Mouse (Mus musculus) embryonic facial prominence, embryonic 10.5 days (tissue): ENCODE data around the gene Dvl1. TPM values are rescaled to one million over a fixed set of nuclear protein-coding genes. Genes with fewer than 3 reads are reported as not detected.

Experiments
- DNase-seq: peaks from one replicate; pipeline ENCODE4 v3.0.0-alpha.2; 2017; ENCODE audit warnings: low spot score
- H3K27ac ChIP-seq: fragments of 300-500 bp; sonication (generic); replicated peaks from 2 replicates; pipeline ENCODE4 v1.5.1; 2016; ENCODE audit warnings: mild to moderate bottlenecking
- H3K27me3 ChIP-seq: fragments of 300-500 bp; sonication (generic); replicated peaks from 2 replicates; pipeline ENCODE4 v1.6.1; 2016; ENCODE audit warnings: low read depth, mild to moderate bottlenecking; ENCODE audit not compliant: poor library complexity, severe bottlenecking
- H3K36me3 ChIP-seq: fragments of 300-500 bp; sonication (generic); replicated peaks from 2 replicates; pipeline ENCODE4 v1.6.1; 2016; ENCODE audit warnings: mild to moderate bottlenecking, moderate library complexity
- H3K4me1 ChIP-seq: fragments of 300-500 bp; sonication (generic); 2 replicates; pipeline ENCODE4 v1.6.1; 2016
- H3K4me3 ChIP-seq: fragments of 300-500 bp; sonication (generic); 2 replicates; pipeline ENCODE4 v1.5.1; 2016; ENCODE audit warnings: mild to moderate bottlenecking, moderate library complexity
- H3K9me3 ChIP-seq: fragments of 300-500 bp; sonication (generic); 2 replicates; pipeline ENCODE4 v1.6.1; 2016; ENCODE audit warnings: mild to moderate bottlenecking
- WGBS: fragments of 180-500 bp; shearing (Covaris S2); methylation state at CpG from one replicate; pipeline ENCODE4 v1.1.7; 2016; 5-methylcytosine and 5-hydroxymethylcytosine counted together
- polyA plus RNA-seq: library from polyadenylated mRNA; unstranded; fragments of >200 nt; fragmentation: Nextera tagmentation; extraction: Ambion mirVana; gene quantifications from 2 replicates; pipeline ENCODE4 v1.2.1, GENCODE M21; 2016

Dvl1 gene
- polyA plus RNA-seq, 1 experiment from 2014 or later, result 4.3 TPM

DNA sequence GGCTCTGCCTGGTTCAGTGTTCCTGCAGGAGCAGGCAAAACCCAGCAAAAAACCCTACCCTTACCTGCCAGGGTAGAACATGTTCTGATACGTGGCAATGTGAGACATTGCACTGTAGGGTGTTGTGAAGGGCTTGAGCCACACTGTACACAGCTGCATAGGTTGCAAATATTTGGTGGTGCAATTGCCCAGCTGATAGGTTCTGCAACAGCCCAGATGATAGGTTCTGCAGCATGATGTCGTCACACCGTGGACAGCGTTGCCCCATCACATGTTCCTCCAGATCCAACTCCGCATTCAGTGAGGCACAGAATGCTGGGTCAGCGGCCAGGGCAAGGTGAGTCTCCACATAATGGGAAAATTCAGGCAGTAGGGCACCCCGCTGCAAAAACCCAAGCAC lies 14.6 kb downstream of the Dvl1 start:
- 91% methylated on average over 7 of the region's 7 CpGs for WGBS
- Histone ChIP-seq H3K36me3 (peaks cover 75% of the 10 kb centered on the region), H3K9me3 (no peaks in the 10 kb centered on the region)

DNA sequence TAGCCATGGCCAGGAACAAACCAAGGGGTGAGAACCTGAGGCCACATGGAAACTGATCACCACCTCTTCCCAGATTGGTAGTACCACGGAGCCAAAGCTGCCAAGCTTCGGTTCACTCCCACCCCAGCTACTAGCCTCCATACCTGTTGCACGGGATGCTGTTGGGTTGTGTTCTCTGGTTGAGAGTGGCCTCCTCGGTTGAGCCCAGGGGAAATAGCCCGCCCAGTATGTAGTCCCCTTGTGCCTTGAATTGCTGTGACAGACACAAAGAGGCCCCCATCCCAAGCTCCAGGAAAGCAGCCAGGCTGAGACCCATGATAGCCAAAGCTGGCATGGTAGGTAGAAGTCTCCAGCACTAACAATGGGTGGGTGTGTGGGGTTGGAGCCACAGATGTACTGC lies 15.8 kb downstream of the Dvl1 start, which contains the start of gene Tas1r3:
Tas1r3 (minus strand) TSS at position 362 of the 400 bp plus-strand sequence.
- Histone ChIP-seq H3K4me1 (no peaks in the 10 kb centered on the region), H3K27me3 (no peaks in the 10 kb centered on the region), H3K27ac (no peak within 1 kb of the TSS), H3K9me3 (no peaks in the 10 kb centered on the region), H3K4me3 (no peak within 1 kb of the TSS), H3K36me3 (peaks cover 66% of the 10 kb centered on the region)
- no peak for DNase-seq
- WGBS, result 81% methylated on average over 5 of the region's 5 CpGs

More for the DNA sequence above, 14.6 kb downstream of the Dvl1 start:
- Histone ChIP-seq H3K4me1 (no peaks in the 10 kb centered on the region), H3K27me3 (no peaks in the 10 kb centered on the region), H3K4me3 (no peak overlapping the region), H3K27ac (no peak overlapping the region)
- no peak for DNase-seq

DNA sequence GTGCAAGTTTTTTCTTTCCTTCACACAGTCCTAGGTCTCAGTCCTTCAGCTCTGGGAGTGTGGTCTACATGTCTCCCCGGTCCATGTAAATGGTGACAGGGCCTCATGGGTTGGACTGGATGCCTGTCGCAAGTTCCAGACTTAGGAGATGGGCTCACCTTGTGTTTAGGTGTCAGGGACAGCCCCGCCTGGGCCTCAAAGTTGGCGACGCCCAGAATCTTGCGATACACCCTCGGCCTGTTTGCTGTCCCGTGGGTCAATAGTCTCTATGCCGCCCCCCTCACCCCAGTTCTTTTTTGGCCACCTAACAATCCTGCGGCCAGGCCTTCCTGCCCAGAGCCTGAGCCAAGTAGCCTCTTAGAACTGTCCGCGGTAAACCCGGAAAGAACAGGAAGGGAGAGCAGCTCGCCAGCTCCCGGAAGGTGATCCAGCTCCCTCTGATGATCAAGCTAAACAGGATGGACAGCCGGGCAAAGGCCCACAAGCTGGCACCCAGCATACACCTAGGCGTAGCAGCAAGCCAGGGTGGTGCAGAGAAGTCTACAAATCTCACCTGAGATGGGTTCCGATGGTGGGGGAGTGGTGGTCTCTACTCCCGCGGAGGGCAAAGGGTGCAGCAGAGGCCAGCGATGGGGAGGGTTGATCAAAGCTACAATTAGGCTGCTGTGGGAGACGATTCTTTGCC lies 21.6 kb downstream of the Dvl1 start:
- no peaks in the 10 kb centered on the region for H3K9me3 ChIP-seq
- no peak for DNase-seq
- peak overlapping the region; percentile 88 for H3K4me3 ChIP-seq
- peak overlapping the region; percentile 86 for H3K27ac ChIP-seq
- H3K36me3 ChIP-seq, result peaks cover 58% of the 10 kb centered on the region
- peaks cover 27% of the 10 kb centered on the region for H3K4me1 ChIP-seq
- H3K27me3 ChIP-seq, result no peaks in the 10 kb centered on the region
- 10% methylated on average over 22 of the region's 22 CpGs for WGBS

DNA sequence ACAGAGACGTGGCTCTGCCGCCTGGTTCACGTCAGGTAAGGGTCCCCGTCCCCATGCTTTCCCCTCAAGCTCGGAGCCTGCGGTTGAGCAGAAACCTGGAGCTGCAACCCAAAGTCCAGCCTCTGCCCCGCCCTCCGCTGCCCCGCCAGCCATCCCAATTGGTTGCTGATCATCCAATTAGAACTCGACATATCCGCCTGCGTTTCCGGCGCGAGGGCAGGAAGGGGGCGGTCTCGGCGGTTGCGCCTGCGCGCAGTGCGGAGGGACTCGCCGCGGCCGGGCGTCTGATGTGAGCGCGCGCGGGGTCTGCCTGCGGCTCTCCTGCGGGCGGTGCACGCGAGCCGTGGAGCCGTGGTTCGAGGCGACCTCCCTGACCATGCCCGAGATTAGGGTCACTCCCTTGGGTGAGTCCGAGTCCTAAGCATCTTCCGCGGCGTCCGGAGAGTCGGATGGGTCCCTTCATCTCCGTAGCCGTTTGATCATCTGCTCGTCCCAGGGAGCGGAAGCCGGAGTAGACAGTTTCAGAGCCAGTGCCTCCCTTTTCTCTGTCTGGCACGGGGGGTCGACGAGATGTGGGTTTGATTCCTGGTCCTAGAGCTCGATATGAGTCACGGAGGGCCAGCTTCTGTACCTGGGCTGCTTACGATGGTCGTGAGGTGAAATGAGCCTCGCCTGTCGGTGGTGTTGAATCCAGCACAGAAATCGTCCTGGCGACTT lies 22.3 kb downstream of the Dvl1 start, which contains the start of the genes Cptp and Ints11:
Cptp (minus strand) TSS at position 124 of the 717 bp plus-strand sequence.
Ints11 (plus strand) TSS at position 230 of the 717 bp plus-strand sequence.
- DNase-seq, result peak; percentile 98
- Histone ChIP-seq H3K27me3 (no peaks in the 10 kb centered on the region), H3K4me1 (peaks cover 27% of the 10 kb centered on the region), H3K9me3 (no peaks in the 10 kb centered on the region), H3K36me3 (peaks cover 61% of the 10 kb centered on the region), H3K4me3 (peak within 1 kb of the TSS; percentile 88), H3K27ac (peak within 1 kb of the TSS; percentile 86)
- WGBS, result under 1% methylated on average over 63 of the region's 63 CpGs

DNA sequence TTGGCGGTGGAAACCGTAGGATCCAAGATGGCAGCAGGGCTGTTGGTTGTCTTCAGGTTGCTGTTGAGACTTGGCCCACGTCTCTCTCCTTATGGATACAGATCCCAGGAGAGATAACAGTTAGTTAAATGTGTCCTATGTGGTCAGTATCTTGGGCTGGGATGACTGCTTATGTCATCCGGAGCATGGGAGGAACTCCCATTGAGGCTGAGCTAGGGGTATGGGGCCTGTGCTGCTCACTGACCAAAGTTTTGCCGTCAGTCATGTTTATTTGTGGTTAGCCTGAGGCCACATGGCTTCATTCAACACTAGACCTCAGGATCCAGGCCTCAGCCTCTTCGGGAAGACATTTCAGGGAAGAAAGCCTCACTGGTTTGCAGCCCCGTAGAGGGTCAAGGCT lies 24.2 kb downstream of the Dvl1 start:
- Histone ChIP-seq H3K36me3 (peaks cover 61% of the 10 kb centered on the region), H3K4me3 (no peak overlapping the region), H3K27me3 (no peaks in the 10 kb centered on the region), H3K9me3 (no peaks in the 10 kb centered on the region), H3K27ac (no peak overlapping the region), H3K4me1 (peaks cover 27% of the 10 kb centered on the region)
- WGBS, result 92% methylated on average over 7 of the region's 7 CpGs
- no peak for DNase-seq

DNA sequence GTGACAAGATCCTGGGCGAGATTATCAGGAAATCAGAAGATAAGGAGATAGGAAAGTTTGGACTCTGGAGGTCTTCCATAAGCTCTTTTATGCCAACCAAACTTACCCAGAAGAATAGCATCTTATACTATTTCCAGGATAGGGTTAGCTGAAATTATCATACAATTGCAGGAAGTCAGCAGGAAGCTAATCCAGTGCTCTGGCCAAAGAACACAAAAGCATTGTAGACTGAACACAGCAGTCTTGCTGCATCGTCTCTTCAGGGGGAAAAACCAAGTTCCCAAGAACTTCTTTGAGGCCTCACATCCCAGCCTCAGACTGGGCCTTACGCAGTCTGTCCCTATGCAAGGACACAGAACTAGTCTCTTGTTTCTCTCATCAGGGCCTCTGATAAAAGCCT lies 36.4 kb downstream of the Dvl1 start:
- Histone ChIP-seq H3K36me3 (peaks cover 89% of the 10 kb centered on the region), H3K4me3 (no peak overlapping the region), H3K27me3 (no peaks in the 10 kb centered on the region), H3K4me1 (no peaks in the 10 kb centered on the region), H3K9me3 (no peaks in the 10 kb centered on the region), H3K27ac (no peak overlapping the region)
- WGBS, result 85% methylated on average over 3 of the region's 3 CpGs
- no peak for DNase-seq

DNA sequence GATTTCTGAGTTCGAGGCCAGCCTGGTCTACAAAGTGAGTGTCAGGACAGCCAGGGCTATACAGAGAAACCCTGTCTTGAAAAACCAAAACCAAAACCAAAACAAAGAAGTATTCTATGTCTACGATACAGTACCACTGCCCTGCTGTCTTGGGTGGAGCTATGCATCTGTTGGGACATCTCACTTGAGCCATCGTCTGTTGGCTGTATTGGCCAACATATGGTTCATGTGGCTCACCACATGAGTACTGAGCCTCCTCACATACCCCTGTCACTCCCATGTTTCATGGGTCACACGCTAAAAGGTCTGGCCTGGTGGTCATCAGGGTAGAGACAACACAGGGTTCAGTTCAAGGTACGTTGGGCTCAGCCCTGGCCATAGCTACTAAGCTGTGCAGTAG lies 39.1 kb downstream of the Dvl1 start:
- no peak for DNase-seq
- WGBS, result 92% methylated on average over 5 of the region's 5 CpGs
- H3K9me3 ChIP-seq, result no peaks in the 10 kb centered on the region
- no peak overlapping the region for H3K27ac ChIP-seq
- H3K36me3 ChIP-seq, result peaks cover 84% of the 10 kb centered on the region
- peaks cover 14% of the 10 kb centered on the region for H3K4me1 ChIP-seq
- no peak overlapping the region for H3K4me3 ChIP-seq
- no peaks in the 10 kb centered on the region for H3K27me3 ChIP-seq

DNA sequence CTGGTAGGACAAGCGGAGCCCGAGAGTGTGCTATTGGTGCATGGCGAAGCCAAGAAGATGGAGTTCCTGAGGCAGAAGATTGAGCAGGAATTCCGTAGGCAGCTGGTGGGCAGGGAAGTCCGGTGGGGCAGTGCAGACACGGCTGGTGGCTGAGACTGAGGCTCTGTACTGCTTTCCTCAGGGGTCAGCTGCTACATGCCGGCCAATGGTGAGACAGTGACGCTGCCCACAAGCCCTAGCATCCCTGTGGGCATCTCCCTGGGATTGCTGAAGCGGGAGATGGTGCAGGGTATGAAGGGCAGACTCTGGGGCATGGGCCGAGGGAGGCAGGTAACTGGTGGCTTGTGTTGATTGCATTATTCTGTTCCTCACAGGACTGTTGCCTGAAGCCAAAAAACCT lies 40.5 kb downstream of the Dvl1 start:
- Histone ChIP-seq H3K9me3 (no peaks in the 10 kb centered on the region), H3K36me3 (peaks cover 75% of the 10 kb centered on the region), H3K27ac (no peak overlapping the region), H3K27me3 (no peaks in the 10 kb centered on the region), H3K4me1 (peaks cover 18% of the 10 kb centered on the region), H3K4me3 (no peak overlapping the region)
- WGBS, result 87% methylated on average over 10 of the region's 10 CpGs
- no peak for DNase-seq

DNA sequence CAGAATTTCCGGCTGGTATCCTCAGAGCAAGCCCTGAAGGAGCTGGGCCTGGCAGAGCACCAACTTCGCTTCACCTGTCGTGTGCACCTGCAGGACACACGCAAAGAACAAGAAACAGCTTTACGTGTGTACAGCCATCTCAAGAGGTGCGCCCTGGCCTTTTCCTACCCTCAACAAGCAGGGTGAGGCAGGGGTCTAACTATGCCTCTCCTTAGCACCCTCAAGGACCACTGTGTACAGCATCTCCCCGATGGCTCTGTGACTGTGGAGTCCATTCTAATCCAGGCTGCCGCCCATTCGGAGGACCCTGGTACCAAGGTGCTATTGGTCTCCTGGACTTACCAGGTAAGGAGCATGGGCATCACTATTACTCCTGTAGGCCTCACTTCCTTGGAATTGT lies 41.0 kb downstream of the Dvl1 start:
- Histone ChIP-seq H3K9me3 (no peaks in the 10 kb centered on the region), H3K36me3 (peaks cover 69% of the 10 kb centered on the region), H3K27me3 (no peaks in the 10 kb centered on the region), H3K4me3 (no peak overlapping the region), H3K4me1 (peaks cover 23% of the 10 kb centered on the region), H3K27ac (no peak overlapping the region)
- 95% methylated on average over 9 of the region's 9 CpGs for WGBS
- DNase-seq, result no peak

DNA sequence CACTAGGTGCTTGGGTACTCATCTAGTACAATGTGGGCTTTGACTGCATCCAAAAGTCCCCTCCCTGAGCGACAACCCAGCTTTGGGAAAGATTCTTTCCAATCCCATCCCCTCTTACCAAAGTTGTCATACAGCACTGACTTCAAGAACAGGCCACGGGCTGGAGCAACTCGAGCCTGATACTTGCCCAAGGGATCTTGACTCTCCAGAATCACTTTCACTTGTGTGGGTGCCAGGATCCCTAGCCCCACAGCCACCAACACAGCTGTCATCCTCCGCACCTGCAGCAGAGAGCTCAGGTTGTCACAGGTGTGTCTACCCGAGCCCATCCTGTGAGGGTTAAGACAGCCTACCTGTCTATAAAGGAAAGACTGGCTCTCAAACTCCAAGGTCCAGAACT lies 42.1 kb downstream of the Dvl1 start:
- Histone ChIP-seq H3K36me3 (peaks cover 58% of the 10 kb centered on the region), H3K27ac (no peak overlapping the region), H3K4me1 (peaks cover 35% of the 10 kb centered on the region), H3K27me3 (no peaks in the 10 kb centered on the region), H3K9me3 (no peaks in the 10 kb centered on the region), H3K4me3 (peak overlapping the region; percentile 96; the same call in 1 of the 2 replicates)
- 84% methylated on average over 5 of the region's 5 CpGs for WGBS
- DNase-seq, result no peak

DNA sequence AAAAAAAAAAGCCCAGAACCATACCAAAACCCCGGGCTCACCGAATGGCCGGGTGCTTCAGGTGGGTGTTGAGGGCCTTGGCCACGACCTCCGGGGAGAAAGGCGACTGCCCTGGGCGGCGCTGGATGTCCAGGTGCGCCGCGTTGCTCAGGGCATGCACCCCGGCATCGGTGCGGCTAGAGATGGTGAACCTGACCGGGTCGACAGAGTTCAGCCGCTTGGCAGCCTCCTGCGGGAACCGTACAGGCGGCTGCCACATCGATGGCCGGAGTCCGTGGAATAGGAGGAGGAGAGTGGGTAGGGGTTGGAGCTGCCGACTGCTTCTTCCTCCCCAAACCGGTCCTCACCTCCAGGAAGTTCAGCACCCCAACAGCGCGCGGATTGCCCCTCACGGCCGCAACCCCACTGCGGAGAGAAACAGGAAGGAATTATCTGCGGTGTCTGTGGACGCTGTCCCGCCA lies 43.8 kb downstream of the Dvl1 start:
- under 1% methylated on average over 34 of the region's 34 CpGs for WGBS
- no peaks in the 10 kb centered on the region for H3K9me3 ChIP-seq
- peak overlapping the region; percentile 96 for H3K4me3 ChIP-seq
- peak overlapping the region; percentile 90 for H3K27ac ChIP-seq
- H3K4me1 ChIP-seq, result peaks cover 47% of the 10 kb centered on the region
- DNase-seq, result no peak
- peaks cover 47% of the 10 kb centered on the region for H3K36me3 ChIP-seq
- H3K27me3 ChIP-seq, result no peaks in the 10 kb centered on the region

DNA sequence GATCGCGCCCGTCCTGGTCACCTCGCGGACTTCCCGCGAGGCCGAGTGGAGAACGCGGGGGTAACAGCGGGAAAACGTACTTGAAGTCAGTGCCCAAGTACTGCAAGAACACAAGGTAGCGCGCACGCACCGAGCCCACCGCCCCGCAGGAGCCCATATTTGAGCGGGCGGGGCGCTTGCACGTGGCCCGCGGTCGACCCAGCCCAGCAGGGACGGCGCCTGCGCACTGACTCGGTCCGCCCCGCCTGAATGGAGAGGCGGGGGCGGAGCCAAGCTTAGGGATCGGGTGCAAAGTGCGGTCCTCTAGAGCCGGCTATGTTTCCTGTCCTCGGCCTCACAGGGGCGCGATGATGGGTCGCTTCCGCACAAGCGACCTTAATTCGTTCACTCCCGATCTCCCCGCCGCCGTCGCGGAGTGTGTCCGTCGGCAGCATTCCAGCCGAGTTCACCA lies 44.4 kb downstream of the Dvl1 start, which contains the start of the genes Pusl1 and Acap3:
Pusl1 (minus strand) TSS at position 231 of the 451 bp plus-strand sequence.
Acap3 (plus strand) TSS at position 272 of the 451 bp plus-strand sequence.
- peak within 1 kb of the TSS; percentile 96 for H3K4me3 ChIP-seq
- no peaks in the 10 kb centered on the region for H3K9me3 ChIP-seq
- peaks cover 47% of the 10 kb centered on the region for H3K4me1 ChIP-seq
- H3K27me3 ChIP-seq, result no peaks in the 10 kb centered on the region
- peak within 1 kb of the TSS; percentile 90 for H3K27ac ChIP-seq
- H3K36me3 ChIP-seq, result peaks cover 47% of the 10 kb centered on the region
- under 1% methylated on average over 52 of the region's 52 CpGs for WGBS
- peak; percentile 97 for DNase-seq
